Mouse (Mus musculus): ENCODE measurements around the gene 2510039O18Rik. TPM values are rescaled to one million over a fixed set of nuclear protein-coding genes. Genes with fewer than 3 reads are reported as not detected.

Gene 2510039O18Rik
- polyA plus RNA-seq, 1 experiment from 2014 or later = 15.8 TPM

Other genes with a start within 250 kb of the 2510039O18Rik start
- gene Zfp534, start 238.3 kb upstream of the 2510039O18Rik start, polyA plus RNA-seq (2014; fragmentation: Nextera tagmentation; extraction: Ambion mirVana) = not detected in 2 replicates
- 4.8 and 6.1 TPM in 2 replicates for gene Zfp984, start 131.1 kb upstream of the 2510039O18Rik start, polyA plus RNA-seq (2014; fragmentation: Nextera tagmentation; extraction: Ambion mirVana)
- 7.2 and 7.3 TPM in 2 replicates for gene Zfp933, start 92.5 kb upstream of the 2510039O18Rik start, polyA plus RNA-seq (2014; fragmentation: Nextera tagmentation; extraction: Ambion mirVana)
- gene Miip, start 72.1 kb upstream of the 2510039O18Rik start, polyA plus RNA-seq (2014; fragmentation: Nextera tagmentation; extraction: Ambion mirVana) = 20.8 and 25.5 TPM in 2 replicates
- 7.2 and 11.3 TPM in 2 replicates for gene Fv1, start 71.9 kb upstream of the 2510039O18Rik start, polyA plus RNA-seq (2014; fragmentation: Nextera tagmentation; extraction: Ambion mirVana)
- gene Mfn2, start 36.2 kb upstream of the 2510039O18Rik start, polyA plus RNA-seq (2014; fragmentation: Nextera tagmentation; extraction: Ambion mirVana) = 83.4 and 91.6 TPM in 2 replicates
- 25.3 and 28.1 TPM in 2 replicates for gene Plod1, start 4.1 kb upstream of the 2510039O18Rik start, polyA plus RNA-seq (2014; fragmentation: Nextera tagmentation; extraction: Ambion mirVana)
- 0.25 TPM in 1 of 2 replicates, not detected in the other for gene Nppb, start 44.9 kb downstream of the 2510039O18Rik start, polyA plus RNA-seq (2014; fragmentation: Nextera tagmentation; extraction: Ambion mirVana)
- 2.4 TPM in 2 replicates for gene Nppa, start 59.8 kb downstream of the 2510039O18Rik start, polyA plus RNA-seq (2014; fragmentation: Nextera tagmentation; extraction: Ambion mirVana)
- gene Clcn6, start 97.9 kb downstream of the 2510039O18Rik start, polyA plus RNA-seq (2014; fragmentation: Nextera tagmentation; extraction: Ambion mirVana) = 24.8 and 28.7 TPM in 2 replicates
- gene Mthfr, start 98.2 kb downstream of the 2510039O18Rik start, polyA plus RNA-seq (2014; fragmentation: Nextera tagmentation; extraction: Ambion mirVana) = 17.4 and 18.7 TPM in 2 replicates
- 5.3 and 6.6 TPM in 2 replicates for gene Agtrap, start 147.1 kb downstream of the 2510039O18Rik start, polyA plus RNA-seq (2014; fragmentation: Nextera tagmentation; extraction: Ambion mirVana)
- gene Mad2l2, start 189.5 kb downstream of the 2510039O18Rik start, polyA plus RNA-seq (2014; fragmentation: Nextera tagmentation; extraction: Ambion mirVana) = 114 and 124 TPM in 2 replicates
- gene Draxin, start 189.8 kb downstream of the 2510039O18Rik start, polyA plus RNA-seq (2014; fragmentation: Nextera tagmentation; extraction: Ambion mirVana) = 16.9 and 17.4 TPM in 2 replicates
- 18.1 and 18.3 TPM in 2 replicates for gene Fbxo6, start 211.2 kb downstream of the 2510039O18Rik start, polyA plus RNA-seq (2014; fragmentation: Nextera tagmentation; extraction: Ambion mirVana)
- 98.6 and 101 TPM in 2 replicates for gene Fbxo44, start 219.6 kb downstream of the 2510039O18Rik start, polyA plus RNA-seq (2014; fragmentation: Nextera tagmentation; extraction: Ambion mirVana)
- gene Fbxo2, start 219.7 kb downstream of the 2510039O18Rik start, polyA plus RNA-seq (2014; fragmentation: Nextera tagmentation; extraction: Ambion mirVana) = 13.1 and 14.0 TPM in 2 replicates

Measured in hindbrain, embryonic 14.5 days (tissue).